Mouse (Mus musculus) liver, embryonic 14.5 days (tissue): ENCODE results near the gene Mgst3.

Experiments
- CTCF ChIP-seq: IDR thresholded peaks from 2 replicates; pipeline ENCODE4 v1.5.1; 2016; ENCODE audit warnings: antibody characterized with exemption, low read depth, control low read depth
- EP300 ChIP-seq: IDR thresholded peaks from 2 replicates; pipeline ENCODE4 v1.6.1; 2016; ENCODE audit warnings: antibody characterized with exemption, low read depth

DNA sequence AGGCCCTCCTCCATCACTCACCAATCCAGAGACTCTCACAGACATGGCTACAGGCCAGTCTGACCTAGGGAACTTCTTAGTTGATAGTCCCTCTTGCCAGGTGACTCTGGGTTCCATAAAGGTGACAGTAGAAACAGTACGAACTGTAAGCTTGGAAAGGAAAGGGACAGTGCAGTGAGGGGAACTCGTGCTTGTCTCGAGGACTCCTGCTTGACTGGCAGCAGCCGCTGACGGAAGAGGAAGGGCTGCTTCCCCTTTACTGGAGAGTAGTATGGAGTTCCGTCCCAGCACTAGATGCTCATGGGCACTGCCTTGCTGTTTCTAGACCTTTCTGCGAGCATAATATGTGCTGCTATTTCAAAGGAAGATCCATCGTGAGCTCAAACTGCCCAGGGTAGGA lies 62.5 kb downstream of the Mgst3 start:
- no peak for TF ChIP-seq CTCF
- TF ChIP-seq EP300: no peak
